Mouse (Mus musculus): ENCODE measurements around the gene Sccpdh. TPM values are rescaled to one million over a fixed set of nuclear protein-coding genes. Genes with fewer than 3 reads are reported as not detected.
"Not testable (repeated sequence)": the region's sequence is repeated elsewhere in the genome, so short reads cannot be mapped to it uniquely, and the experiment has no call there.

Sccpdh gene
- total RNA-seq, 2 experiments from 2014 or later = 54.5 to 63.2 TPM

DNA sequence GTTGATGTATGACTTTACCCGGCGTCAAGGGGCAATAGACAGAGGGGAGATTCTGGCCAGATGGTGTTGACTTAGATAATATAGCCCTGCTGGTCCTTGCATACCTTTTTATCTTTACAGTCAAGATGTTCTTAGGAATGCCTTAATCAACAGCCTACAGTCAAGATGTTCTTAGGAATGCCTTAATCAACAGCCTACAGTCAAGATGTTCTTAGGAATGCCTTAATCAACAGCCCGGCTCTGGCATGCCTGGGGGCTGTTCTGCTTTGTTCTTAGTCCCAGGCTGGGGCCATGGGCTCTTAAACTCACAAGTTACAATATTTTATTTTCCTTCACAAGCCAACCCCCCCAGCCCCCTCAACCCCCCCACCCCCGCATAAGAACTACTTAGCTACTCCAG is 47.3 kb downstream of the Sccpdh start:
- intact Hi-C loops (cut with DNase I); DNase-seq (ENCODE audit: low spot score in 2 of 2): not testable (repeated sequence)

DNA sequence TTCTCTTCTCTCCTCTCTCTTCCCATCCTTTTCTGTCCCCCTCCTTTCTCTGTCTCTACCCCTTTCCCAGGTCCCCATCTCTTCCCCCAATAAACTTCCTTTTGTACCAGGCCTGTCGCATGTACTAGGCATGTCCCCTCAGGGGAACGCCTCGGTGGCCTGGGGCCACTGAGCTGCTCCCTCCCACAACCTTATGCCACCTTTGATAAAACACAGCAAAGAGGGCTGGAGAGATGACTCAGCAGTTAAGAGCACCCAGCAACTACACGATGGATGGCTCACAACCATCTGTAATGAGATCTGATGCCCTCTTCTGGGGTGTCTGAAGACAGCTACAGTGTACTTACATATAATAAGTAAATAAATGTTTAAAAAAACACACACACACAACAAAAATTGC is 47.8 kb downstream of the Sccpdh start:
- DNase-seq (ENCODE audit: low spot score in 2 of 2) = no peak
- intact Hi-C loops (cut with DNase I) = no loop called here

GRCm38 (mm10) chr1:179722811-179723469 is 54.9 kb downstream of the Sccpdh start:
- intact Hi-C loops (cut with DNase I) = no loop called here
- no peak for DNase-seq (ENCODE audit: low spot score in 2 of 2)

DNA sequence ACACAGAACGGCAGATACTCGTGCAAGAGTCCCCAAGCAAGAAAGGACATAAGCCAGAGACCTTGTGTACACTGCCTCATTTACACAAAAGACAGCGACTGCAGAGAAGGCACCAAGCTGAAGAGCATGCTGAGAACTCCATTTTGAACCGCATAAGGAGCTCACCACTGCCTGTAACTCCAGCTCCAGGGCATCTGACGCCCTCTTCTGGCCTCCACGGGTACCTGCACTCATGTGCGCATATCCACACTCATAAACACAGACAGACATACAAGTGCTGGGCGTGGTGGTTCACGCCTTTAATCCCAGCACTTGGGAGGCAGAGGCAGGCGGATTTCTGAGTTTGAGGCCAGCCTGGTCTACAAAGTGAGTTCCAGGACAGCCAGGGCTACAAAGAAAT is 60.7 kb downstream of the Sccpdh start:
- DNase-seq (ENCODE audit: low spot score in 2 of 2) = no peak
- intact Hi-C loops (cut with DNase I) = no loop called here

DNA sequence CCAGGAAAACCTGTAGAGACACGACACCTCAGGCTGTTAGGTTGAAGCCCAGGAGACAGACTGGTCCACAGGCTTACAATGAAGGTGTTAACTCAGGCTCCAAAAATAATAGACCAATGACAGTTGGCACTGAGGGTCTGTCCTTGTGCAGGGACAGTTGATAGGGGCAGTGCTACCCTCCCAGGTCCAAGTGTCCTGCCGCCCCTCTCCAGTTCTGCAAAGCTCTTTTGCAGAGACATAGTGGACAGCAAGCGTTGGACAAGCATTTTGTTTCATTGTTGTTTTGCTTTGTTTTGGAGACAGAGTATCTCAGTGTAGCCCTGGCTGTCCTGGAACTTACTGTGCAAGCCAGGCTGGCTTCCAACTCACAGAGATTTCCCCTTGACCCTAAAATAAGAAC is 63.4 kb downstream of the Sccpdh start:
- no peak for DNase-seq (ENCODE audit: low spot score in 2 of 2)
- intact Hi-C loops (cut with DNase I) = loop anchor here (10.0 kb wide), 1 partner anchor 87 kb away; no protein-coding TSS in a partner anchor

- intact Hi-C loops (cut with DNase I) = loop anchor here (10.0 kb wide), 1 partner anchor 90 kb away; no protein-coding TSS in a partner anchor
- DNase-seq (ENCODE audit: low spot score in 2 of 2) = peak; percentile 53 to 54
These were observed 66.8 kb downstream of the Sccpdh start for GRCm38 (mm10) chr1:179734500-179735474.

DNA sequence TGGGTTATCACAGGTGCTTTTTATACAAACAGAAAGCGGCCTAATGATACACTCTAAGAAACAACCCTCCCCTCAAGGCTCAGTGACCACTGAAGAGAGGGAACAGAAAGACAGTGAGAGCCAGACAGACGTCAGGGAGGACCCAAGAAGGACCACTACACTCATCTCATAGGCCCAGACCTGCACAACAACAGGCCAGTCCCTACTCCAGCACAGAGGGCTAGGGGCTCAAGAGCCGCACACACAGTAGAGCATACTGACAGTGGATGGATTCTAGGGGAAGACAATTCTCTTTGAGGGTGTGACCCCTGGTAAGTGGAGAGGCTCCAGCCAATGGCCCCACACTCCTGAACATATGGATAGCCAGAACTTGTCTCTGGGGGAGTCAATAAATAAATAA is 68.5 kb downstream of the Sccpdh start:
- intact Hi-C loops (cut with DNase I) = loop anchor here (2.0 to 10.0 kb wide), 2 partner anchors 92 to 228 kb away; no protein-coding TSS in a partner anchor

More for the DNA sequence above, 68.5 kb downstream of the Sccpdh start:
- no peak for DNase-seq (ENCODE audit: low spot score in 2 of 2)

Other genes with a start within 250 kb of the Sccpdh start
- gene Smyd3, start 150.2 kb upstream of the Sccpdh start, total RNA-seq (2021) = 10 to 100 TPM; 22.7 to 28.3 TPM
- 10 to 100 TPM; 22.0 to 26.4 TPM for gene Tfb2m, start 121.9 kb upstream of the Sccpdh start, total RNA-seq (2021)
- 10 to 100 TPM; 34.5 to 38.2 TPM for gene Cnst, start 121.8 kb upstream of the Sccpdh start, total RNA-seq (2021)
- under 1 TPM in 1 of 2 experiments, not detected in 1; 0.25 TPM for gene Kif28, start 77.1 kb downstream of the Sccpdh start, total RNA-seq (2021)
- not detected for gene Gm10518, start 135.2 kb downstream of the Sccpdh start, total RNA-seq (2021)
- 10 to 100 TPM; 26.2 to 45.3 TPM for gene Ahctf1, start 135.5 kb downstream of the Sccpdh start, total RNA-seq (2021)